Mouse (Mus musculus): ENCODE results near the gene Vrk2.
A peak's percentile ranks its signal among the peaks of the same experiment; 100 is the strongest.

DNA sequence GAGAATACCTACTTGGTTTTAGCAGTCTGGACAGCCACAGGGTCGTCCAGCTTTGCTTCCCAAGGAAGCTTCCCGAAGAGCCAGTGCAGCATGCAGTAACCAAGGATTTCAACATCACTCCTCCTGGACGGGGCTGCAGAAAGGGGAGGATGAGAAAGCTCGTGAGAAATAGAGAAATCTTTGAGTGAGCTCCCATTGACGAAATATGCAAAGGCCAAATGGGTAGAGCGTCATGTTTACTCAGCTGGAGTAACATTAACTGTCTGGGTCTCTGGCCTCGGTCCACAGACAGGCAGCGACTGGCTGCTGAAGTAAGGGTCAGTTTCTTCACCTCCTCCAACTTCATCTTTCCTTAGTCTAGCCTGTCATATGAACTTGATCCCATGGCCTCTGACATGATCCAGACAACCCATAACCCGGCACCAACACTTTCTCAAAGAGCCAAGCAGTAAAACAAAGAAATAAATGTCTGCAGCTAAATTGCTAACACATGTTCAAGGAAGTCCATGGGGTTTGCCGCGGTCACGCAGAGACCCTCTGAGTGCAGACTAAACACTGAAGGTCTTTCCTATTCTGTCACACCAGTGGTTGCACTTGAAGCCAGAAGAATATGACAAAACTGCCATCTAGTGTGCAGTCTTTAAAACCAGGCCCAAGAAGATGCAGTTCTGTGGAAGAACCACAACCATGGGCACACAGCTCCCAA lies 103.9 kb downstream of the Vrk2 start:
- TF ChIP-seq CTCF (IDR thresholded peaks at IDR 0.05; ENCODE audit: low read depth): 0 out of 2 replicates have a peak, but pooled peaks have one; percentile 24
- no peak for TF ChIP-seq EP300 (IDR thresholded peaks at IDR 0.05; ENCODE audit: low read depth)

All from liver, embryonic 14.5 days (tissue).